Mouse (Mus musculus) small intestine, adult 2 months (tissue): ENCODE measurements at regions not wholly inside any gene's neighbourhood (a gene's known extent, or its start where the extent isn't known, plus 50 kb on each side); places are given as distances from the start of the nearest gene placed in this dataset.

Experiments
- CTCF ChIP-seq: fragments of 200-500 bp; IDR thresholded peaks from 2 replicates; pipeline ENCODE4 v1.5.1; 2012; ENCODE audit warnings: low read depth, mild to moderate bottlenecking, control low read depth, inconsistent platforms, low read length, moderate library complexity, mixed read lengths; ENCODE audit not compliant: insufficient replicate concordance, insufficient read length; ENCODE audit errors: extremely low read depth
- POLR2A ChIP-seq: fragments of 200-500 bp; IDR thresholded peaks from 2 replicates; pipeline ENCODE4 v1.6.1; 2012; ENCODE audit warnings: low read depth, mild to moderate bottlenecking, control low read depth, inconsistent platforms, low read length, moderate library complexity

- no peak for TF ChIP-seq CTCF
- no peak for TF ChIP-seq POLR2A
Observed at GRCm38 (mm10) chr11:112154712-112155319, 627.2 kb upstream of the Sox9 start.
